Mouse (Mus musculus): ENCODE measurements around the gene Ugt1a6a. TPM values are rescaled to one million over a fixed set of nuclear protein-coding genes. Genes with fewer than 3 reads are reported as not detected.

Ugt1a6a gene
- polyA plus RNA-seq, 1 experiment from 2014 or later: 35.4 TPM

DNA sequence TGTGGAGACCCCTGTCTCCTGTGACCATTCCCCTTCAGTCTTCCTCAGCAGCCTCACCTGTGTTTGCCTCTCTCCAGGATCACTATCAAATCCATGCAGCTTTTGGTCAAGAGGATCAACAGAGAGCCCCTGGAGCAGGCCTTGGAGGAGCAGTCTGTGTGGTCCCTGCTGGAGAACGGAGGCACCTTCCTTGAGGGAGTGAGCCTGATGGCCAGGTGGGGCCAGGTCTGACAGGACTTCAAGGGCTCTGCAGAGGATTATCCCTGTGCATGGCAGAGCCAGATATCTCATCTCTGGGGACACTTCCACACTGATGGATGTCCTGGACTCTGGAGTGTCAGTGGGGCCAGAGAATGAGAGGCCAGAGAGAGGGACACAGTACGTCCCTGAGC lies 120.9 kb downstream of the Ugt1a6a start:
- H3K9me3 ChIP-seq (replicated peaks; ENCODE audit: control insufficient read depth, low read length): peaks cover 18% of the 10 kb centered on the region
- 0 out of 2 replicates have a peak, but pooled peaks have one; percentile 0 for ATAC-seq (ENCODE audit: insufficient read depth, low FRiP score)
- 48% methylated on average over 2 of the region's 2 CpGs for WGBS

DNA sequence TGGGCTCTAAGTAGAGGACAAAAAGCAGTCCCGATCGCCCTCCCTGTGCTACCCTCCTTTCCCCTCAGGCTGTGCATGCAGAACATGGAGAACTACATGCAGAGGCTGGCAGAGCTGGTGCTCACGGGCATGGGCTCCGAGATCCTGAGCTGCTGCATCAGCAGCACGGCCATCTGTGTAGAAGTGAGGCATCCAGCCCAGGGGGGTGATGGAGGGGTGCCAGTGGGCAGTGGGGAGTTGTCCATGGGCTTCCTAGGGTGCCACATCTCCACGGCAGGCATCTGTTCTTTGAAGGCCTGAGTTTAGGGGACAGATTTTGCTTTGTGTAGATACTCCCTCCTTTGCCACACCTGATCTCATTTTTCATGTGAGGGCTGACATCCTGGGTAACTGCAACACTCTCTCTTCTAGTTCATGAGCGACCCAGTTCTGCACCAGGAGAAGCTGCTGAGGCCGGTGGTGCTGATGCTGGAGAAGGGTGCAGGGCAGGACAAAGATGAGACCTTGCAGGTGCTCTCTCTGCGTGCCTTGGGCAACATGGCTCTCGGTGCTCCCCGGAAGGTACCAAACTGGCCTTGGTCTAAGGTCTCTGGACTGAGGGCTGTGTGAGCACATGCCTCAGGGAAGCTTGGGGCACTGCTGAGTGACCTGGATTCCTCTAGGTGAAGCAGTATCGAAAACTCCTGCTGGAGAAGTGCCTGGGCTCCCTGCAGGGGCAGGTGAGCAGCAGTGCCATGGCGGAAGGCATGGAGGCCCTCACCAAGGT lies 121.6 kb downstream of the Ugt1a6a start:
- WGBS: 79% methylated on average over 13 of the region's 13 CpGs
- peaks cover 9% of the 10 kb centered on the region; the same call in 1 of the 2 replicates for H3K4me1 ChIP-seq (ENCODE audit: control insufficient read depth, insufficient read depth, low read length)
- H3K27ac ChIP-seq (ENCODE audit: low read length): no peak overlapping the region
- ATAC-seq (ENCODE audit: insufficient read depth, low FRiP score): no peak
- H3K4me2 ChIP-seq (ENCODE audit: low read depth, low read length): no peak overlapping the region
- H3K27me3 ChIP-seq (ENCODE audit: control insufficient read depth, insufficient read depth, low read length): no peaks in the 10 kb centered on the region
- peaks cover 11% of the 10 kb centered on the region; the same call in 1 of the 2 replicates for H3K36me3 ChIP-seq (ENCODE audit: control insufficient read depth, insufficient read depth, low read length)
- H3K4me3 ChIP-seq (replicated peaks; ENCODE audit: low read length): no peak overlapping the region
- H3K9me3 ChIP-seq (replicated peaks; ENCODE audit: control insufficient read depth, low read length): peaks cover 11% of the 10 kb centered on the region
- no peak overlapping the region for H3K9ac ChIP-seq (ENCODE audit: low read length)

More for the DNA sequence above, 120.9 kb downstream of the Ugt1a6a start:
- peaks cover 8% of the 10 kb centered on the region; the same call in 1 of the 2 replicates for H3K36me3 ChIP-seq (ENCODE audit: control insufficient read depth, insufficient read depth, low read length)
- no peak overlapping the region for H3K4me2 ChIP-seq (ENCODE audit: low read depth, low read length)
- H3K27ac ChIP-seq (ENCODE audit: low read length): no peak overlapping the region
- H3K4me1 ChIP-seq (ENCODE audit: control insufficient read depth, insufficient read depth, low read length): peaks cover 9% of the 10 kb centered on the region; the same call in 1 of the 2 replicates
- no peak overlapping the region for H3K4me3 ChIP-seq (replicated peaks; ENCODE audit: low read length)
- H3K27me3 ChIP-seq (ENCODE audit: control insufficient read depth, insufficient read depth, low read length): no peaks in the 10 kb centered on the region
- no peak overlapping the region for H3K9ac ChIP-seq (ENCODE audit: low read length)

DNA sequence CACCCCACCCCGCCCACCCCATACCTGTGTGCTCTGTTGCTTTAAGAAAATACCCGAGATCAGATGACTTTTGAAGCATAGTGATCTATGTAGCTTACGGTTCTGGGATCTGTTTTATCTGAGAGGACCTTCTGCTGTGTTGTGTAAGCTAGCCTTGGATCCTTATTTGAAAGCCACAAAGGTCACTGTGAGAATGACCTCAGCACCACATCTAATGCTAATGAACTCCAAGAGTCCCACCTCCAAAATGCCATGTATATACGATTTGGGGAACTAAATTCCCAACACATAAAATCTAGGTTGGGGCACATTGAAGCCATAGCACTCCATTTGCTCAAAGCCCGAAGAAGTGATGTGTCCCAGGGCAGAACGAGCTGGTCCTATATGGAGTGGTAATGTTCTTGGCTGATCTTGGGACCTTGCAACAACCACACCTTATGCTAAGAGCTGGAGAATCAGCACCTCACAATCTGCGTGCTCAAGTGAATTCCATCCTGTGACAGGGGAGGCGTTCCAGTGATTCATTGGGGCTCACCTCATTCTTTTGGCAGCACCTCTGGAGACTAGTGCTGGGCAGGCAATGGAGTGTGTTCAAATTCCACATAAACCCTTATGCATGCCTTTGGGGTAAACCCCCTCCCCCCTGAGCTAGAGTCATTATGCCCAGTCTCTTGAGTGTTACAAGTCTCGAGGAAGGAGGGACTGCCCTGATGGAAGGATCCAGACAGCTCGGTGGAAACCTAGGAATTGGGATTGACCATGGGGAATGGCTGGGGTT lies 122.5 kb downstream of the Ugt1a6a start:
- H3K36me3 ChIP-seq (ENCODE audit: control insufficient read depth, insufficient read depth, low read length): peaks cover 20% of the 10 kb centered on the region
- peaks cover 13% of the 10 kb centered on the region; the same call in 1 of the 2 replicates for H3K4me1 ChIP-seq (ENCODE audit: control insufficient read depth, insufficient read depth, low read length)
- H3K27me3 ChIP-seq (ENCODE audit: control insufficient read depth, insufficient read depth, low read length): no peaks in the 10 kb centered on the region
- H3K4me3 ChIP-seq (replicated peaks; ENCODE audit: low read length): no peak overlapping the region
- no peak overlapping the region for H3K27ac ChIP-seq (ENCODE audit: low read length)
- no peak for ATAC-seq (ENCODE audit: insufficient read depth, low FRiP score)
- H3K9me3 ChIP-seq (replicated peaks; ENCODE audit: control insufficient read depth, low read length): peaks cover 9% of the 10 kb centered on the region
- H3K4me2 ChIP-seq (ENCODE audit: low read depth, low read length): no peak overlapping the region
- WGBS: 74% methylated on average over 10 of the region's 10 CpGs
- H3K9ac ChIP-seq (ENCODE audit: low read length): no peak overlapping the region

DNA sequence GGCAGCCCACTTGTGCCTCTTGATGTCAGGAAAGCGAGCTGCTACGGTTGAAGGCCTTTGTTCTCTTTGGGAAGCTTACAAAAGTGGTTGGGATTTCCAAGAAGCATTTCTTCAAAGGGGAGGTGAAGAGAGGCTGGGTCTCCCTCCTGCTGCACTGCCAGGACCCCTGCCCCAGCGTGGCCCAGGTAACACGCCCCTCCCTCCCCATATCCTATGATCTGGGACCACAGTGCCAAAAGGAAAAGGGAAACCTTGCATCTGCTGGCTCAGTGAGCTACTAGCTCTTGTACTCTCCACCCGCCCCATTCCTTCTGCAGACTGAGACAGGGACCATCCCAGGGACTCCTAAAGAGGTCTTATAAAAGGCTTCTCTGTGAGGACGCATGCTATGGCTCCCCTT lies 123.1 kb downstream of the Ugt1a6a start:
- ATAC-seq (ENCODE audit: insufficient read depth, low FRiP score): no peak
- peaks cover 18% of the 10 kb centered on the region for H3K4me1 ChIP-seq (ENCODE audit: control insufficient read depth, insufficient read depth, low read length)
- no peak overlapping the region for H3K4me3 ChIP-seq (replicated peaks; ENCODE audit: low read length)
- peaks cover 26% of the 10 kb centered on the region for H3K36me3 ChIP-seq (ENCODE audit: control insufficient read depth, insufficient read depth, low read length)
- WGBS: 79% methylated on average over 6 of the region's 6 CpGs
- H3K27me3 ChIP-seq (ENCODE audit: control insufficient read depth, insufficient read depth, low read length): no peaks in the 10 kb centered on the region
- 0 out of 2 replicates have a peak, but pooled peaks cover 5% of the 10 kb centered on the region for H3K9me3 ChIP-seq (replicated peaks; ENCODE audit: control insufficient read depth, low read length)
- H3K27ac ChIP-seq (ENCODE audit: low read length): no peak overlapping the region
- H3K4me2 ChIP-seq (ENCODE audit: low read depth, low read length): no peak overlapping the region
- no peak overlapping the region for H3K9ac ChIP-seq (ENCODE audit: low read length)

DNA sequence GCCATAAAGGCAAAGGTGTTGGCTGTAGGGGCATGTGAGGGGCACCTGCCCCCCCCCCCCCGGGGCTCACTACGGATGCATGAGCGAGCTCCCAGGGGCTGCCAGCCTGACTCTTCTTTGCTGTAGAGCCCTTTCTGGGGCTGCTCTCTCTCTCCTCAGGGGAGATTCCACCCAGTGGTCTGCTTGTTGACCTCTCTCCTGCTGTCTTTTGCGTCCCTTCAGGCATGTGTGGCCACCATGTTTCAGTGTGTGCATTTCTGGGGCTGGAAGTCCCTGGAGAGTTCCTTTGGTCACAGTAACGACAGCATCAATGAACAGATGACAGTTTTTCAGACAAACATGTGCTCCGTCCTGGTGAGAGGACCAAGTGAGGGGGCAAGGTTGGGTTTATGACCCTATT lies 123.8 kb downstream of the Ugt1a6a start:
- H3K27ac ChIP-seq (ENCODE audit: low read length): no peak overlapping the region
- H3K4me3 ChIP-seq (replicated peaks; ENCODE audit: low read length): no peak overlapping the region
- no peak for ATAC-seq (ENCODE audit: insufficient read depth, low FRiP score)
- 0 out of 2 replicates have a peak, but pooled peaks cover 5% of the 10 kb centered on the region for H3K9me3 ChIP-seq (replicated peaks; ENCODE audit: control insufficient read depth, low read length)
- H3K9ac ChIP-seq (ENCODE audit: low read length): no peak overlapping the region
- peaks cover 18% of the 10 kb centered on the region for H3K4me1 ChIP-seq (ENCODE audit: control insufficient read depth, insufficient read depth, low read length)
- H3K4me2 ChIP-seq (ENCODE audit: low read depth, low read length): no peak overlapping the region
- WGBS: 69% methylated on average over 6 of the region's 6 CpGs
- H3K27me3 ChIP-seq (ENCODE audit: control insufficient read depth, insufficient read depth, low read length): no peaks in the 10 kb centered on the region
- peaks cover 32% of the 10 kb centered on the region for H3K36me3 ChIP-seq (ENCODE audit: control insufficient read depth, insufficient read depth, low read length)

DNA sequence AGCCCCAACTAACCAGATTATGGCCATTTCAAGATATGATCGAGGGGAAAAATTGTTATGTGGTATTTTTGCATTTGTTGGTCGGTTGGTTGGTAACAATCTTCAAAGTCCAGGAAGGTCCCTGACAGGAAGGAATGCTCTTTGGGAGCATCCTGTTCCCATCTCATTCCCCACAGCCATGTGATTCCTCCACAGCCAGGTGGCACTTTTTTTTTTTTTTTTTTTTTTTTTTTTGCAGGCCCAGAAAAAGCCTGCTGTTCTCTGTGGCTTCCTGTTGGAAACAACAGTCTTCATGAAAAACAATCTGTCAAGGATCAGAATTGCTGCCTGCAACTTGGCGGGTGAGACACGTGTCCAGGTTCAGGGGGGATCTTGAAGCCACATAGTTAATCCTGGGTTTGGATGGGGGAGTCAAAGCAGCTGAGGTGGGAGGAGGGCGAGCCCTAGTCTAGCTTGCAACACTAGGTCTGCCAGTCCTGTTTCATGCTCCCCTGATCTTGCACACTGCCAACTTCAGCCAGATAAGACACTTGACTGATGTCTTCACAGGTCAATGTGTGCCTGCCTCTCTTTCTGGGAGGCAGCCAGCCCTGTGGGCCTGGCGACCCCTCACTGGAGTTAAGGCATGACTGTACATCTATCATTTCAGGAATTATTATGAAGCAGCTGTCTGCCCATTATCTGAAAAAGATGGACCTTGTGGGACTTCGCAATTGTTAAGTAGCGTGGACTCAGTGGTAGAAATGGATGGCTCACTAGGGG lies 124.5 kb downstream of the Ugt1a6a start:
- WGBS: 62% methylated on average over 8 of the region's 8 CpGs
- Histone ChIP-seq H3K27me3 (ENCODE audit: control insufficient read depth, insufficient read depth, low read length) (no peaks in the 10 kb centered on the region), H3K27ac (ENCODE audit: low read length) (peak overlapping the region; percentile 3; the same call in 1 of the 2 replicates), H3K9me3 (replicated peaks; ENCODE audit: control insufficient read depth, low read length) (0 out of 2 replicates have a peak, but pooled peaks cover 5% of the 10 kb centered on the region), H3K36me3 (ENCODE audit: control insufficient read depth, insufficient read depth, low read length) (peaks cover 39% of the 10 kb centered on the region), H3K9ac (ENCODE audit: low read length) (no peak overlapping the region), H3K4me1 (ENCODE audit: control insufficient read depth, insufficient read depth, low read length) (peaks cover 18% of the 10 kb centered on the region), H3K4me2 (ENCODE audit: low read depth, low read length) (no peak overlapping the region), H3K4me3 (replicated peaks; ENCODE audit: low read length) (no peak overlapping the region)
- ATAC-seq (ENCODE audit: insufficient read depth, low FRiP score): 0 out of 2 replicates have a peak, but pooled peaks have one; percentile 0

DNA sequence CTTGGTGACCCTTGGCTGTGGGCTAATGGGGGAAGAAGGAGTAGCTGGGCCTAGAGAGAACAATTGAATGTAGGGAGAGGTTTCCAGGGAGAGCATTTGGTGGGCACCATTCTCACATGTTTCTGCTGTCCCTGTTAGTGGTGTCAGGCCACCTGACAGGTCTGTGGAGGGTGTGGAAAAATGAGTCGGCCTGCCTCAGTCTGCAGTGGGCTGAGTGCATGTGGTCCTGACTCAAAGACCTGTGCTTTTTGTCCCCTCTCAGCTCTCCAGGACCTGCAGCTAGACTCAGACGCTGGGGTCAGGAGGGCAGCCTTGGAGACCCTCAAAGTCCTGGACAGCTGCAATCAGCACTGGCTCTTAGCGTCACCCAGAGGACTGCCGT lies 125.0 kb downstream of the Ugt1a6a start:
- Histone ChIP-seq H3K9me3 (replicated peaks; ENCODE audit: control insufficient read depth, low read length) (0 out of 2 replicates have a peak, but pooled peaks cover 3% of the 10 kb centered on the region), H3K27me3 (ENCODE audit: control insufficient read depth, insufficient read depth, low read length) (no peaks in the 10 kb centered on the region), H3K27ac (ENCODE audit: low read length) (peak overlapping the region; percentile 3; the same call in 1 of the 2 replicates), H3K4me1 (ENCODE audit: control insufficient read depth, insufficient read depth, low read length) (peaks cover 18% of the 10 kb centered on the region), H3K9ac (ENCODE audit: low read length) (no peak overlapping the region), H3K36me3 (ENCODE audit: control insufficient read depth, insufficient read depth, low read length) (peaks cover 45% of the 10 kb centered on the region), H3K4me2 (ENCODE audit: low read depth, low read length) (no peak overlapping the region), H3K4me3 (replicated peaks; ENCODE audit: low read length) (no peak overlapping the region)
- ATAC-seq (ENCODE audit: insufficient read depth, low FRiP score): no peak
- WGBS: 67% methylated on average over 4 of the region's 4 CpGs

DNA sequence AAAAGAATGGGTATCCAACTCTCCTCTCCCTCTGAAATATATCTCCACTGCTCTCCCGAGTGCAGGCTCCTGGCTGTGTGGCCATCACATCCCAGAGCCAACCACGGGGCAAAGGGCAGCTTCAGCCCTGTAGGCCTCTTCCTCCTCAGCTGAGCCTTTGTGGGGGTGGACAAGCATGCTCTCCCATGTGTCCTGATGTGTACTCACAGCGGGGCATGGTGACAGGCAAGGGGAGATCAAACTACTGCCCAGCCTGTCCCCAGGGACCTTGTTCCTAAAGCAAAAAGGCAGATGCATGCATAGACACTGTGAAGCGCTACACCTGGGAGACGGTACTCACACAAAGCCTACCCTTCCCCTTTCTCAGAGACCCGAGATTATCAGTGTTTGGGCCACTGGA lies 125.5 kb downstream of the Ugt1a6a start:
- ATAC-seq (ENCODE audit: insufficient read depth, low FRiP score): peak; percentile 4; the same call in 1 of the 2 replicates
- no peak overlapping the region for H3K4me2 ChIP-seq (ENCODE audit: low read depth, low read length)
- peaks cover 49% of the 10 kb centered on the region for H3K36me3 ChIP-seq (ENCODE audit: control insufficient read depth, insufficient read depth, low read length)
- no peaks in the 10 kb centered on the region for H3K9me3 ChIP-seq (replicated peaks; ENCODE audit: control insufficient read depth, low read length)
- no peak overlapping the region for H3K4me3 ChIP-seq (replicated peaks; ENCODE audit: low read length)
- no peaks in the 10 kb centered on the region for H3K27me3 ChIP-seq (ENCODE audit: control insufficient read depth, insufficient read depth, low read length)
- H3K9ac ChIP-seq (ENCODE audit: low read length): no peak overlapping the region
- no peak overlapping the region for H3K27ac ChIP-seq (ENCODE audit: low read length)
- 74% methylated on average over 6 of the region's 6 CpGs for WGBS
- peaks cover 18% of the 10 kb centered on the region for H3K4me1 ChIP-seq (ENCODE audit: control insufficient read depth, insufficient read depth, low read length)

Measured in stomach, embryonic 16.5 days (tissue).